Mouse (Mus musculus): ENCODE results near the gene Eri3. TPM values are rescaled to one million over a fixed set of nuclear protein-coding genes. Genes with fewer than 3 reads are reported as not detected.

Eri3 gene
- polyA plus RNA-seq, 1 experiment, result 76.7 TPM

DNA sequence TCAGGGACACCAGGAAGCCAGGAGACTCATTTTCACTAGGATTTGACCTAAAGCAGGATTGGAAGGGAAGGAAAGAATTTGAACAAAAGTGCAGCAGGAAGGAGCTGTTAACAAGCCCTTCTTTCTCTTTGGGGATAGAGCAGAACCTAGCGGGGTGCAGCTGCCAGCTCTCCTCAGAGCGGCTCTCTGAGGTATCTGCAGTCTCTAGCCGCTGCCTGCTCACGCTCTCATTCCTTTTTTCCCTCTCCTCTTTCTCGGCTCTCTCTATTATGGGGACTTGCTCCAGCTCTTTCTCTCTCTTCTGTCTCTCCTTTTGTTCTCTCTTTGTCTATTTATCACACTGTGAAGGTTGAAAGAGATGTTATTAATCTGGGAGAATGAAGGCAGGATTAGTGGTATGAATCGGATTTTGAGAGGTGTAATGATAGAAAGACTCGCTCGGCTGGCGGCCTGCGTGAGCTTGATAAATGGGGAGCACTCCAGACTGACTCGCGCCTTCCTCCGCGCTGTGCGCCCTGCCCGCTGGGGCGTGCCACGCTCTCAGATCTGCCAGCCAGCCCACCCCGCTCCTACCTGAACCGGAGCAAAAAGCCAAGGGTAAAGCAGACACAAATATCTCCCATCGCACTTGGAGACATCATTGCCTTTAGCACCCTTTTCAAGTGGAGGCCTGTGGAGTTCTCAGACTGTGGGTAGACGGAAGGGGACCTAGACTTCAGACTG is 86.9 kb downstream of the Eri3 start:
- no peaks in the 10 kb centered on the region for H3K36me3 ChIP-seq (ENCODE audit: control insufficient read depth, insufficient read depth, low read length)
- H3K27me3 ChIP-seq (ENCODE audit: control insufficient read depth, insufficient read depth, low read length), result no peaks in the 10 kb centered on the region
- H3K4me3 ChIP-seq (ENCODE audit: control insufficient read depth, low read depth, low read length), result no peak overlapping the region
- H3K27ac ChIP-seq (ENCODE audit: control insufficient read depth, insufficient read depth, low read depth, low read length), result no peak overlapping the region
- TF ChIP-seq CTCF (IDR thresholded peaks at IDR 0.05; ENCODE audit: control insufficient read depth, insufficient read depth, insufficient replicate concordance, low read depth, low read length) (no peak), POLR2A (IDR thresholded peaks at IDR 0.05; ENCODE audit: control insufficient read depth, low read depth, low read length) (no peak)
- peaks cover 4% of the 10 kb centered on the region; the same call in 1 of the 2 replicates for H3K4me1 ChIP-seq (ENCODE audit: control insufficient read depth, insufficient read depth, low read length)

DNA sequence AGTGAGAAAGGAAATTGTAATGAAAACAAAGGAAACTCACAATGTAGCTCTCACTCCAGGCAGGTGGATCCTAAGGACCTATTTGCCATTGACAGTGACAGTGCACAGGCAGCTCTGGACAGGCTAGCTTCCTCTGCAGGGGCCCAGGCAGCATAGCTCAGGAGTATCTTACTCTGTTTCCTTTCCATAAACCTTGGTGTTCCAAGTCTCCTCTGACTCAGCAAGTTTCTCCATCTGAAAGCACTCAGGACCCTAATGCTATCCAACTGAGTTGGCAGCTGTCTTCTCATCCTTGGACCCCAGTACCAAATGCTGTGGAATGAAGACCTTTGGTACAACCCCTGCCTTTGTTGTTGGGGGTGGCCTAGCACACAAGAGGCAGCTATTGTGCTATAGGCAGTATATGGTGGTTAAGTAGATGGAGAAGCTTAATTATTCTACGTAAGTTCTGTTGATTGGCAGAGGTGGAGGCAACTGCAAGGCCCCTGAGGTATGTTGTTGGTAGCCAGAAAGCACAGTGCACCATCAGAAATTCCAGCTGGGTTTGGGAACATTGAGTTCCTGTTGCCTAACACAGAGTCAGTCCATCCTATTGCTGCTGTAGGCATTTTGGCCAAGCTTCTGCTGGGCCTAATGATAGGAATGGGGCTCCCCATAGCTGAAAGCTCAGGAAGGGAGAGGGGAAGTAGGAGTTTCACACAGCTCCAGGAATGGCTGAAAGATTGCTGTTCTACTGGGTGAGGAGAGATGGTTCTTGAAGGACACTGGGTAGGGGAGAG is 90.9 kb downstream of the Eri3 start:
- H3K36me3 ChIP-seq (ENCODE audit: control insufficient read depth, insufficient read depth, low read length), result no peaks in the 10 kb centered on the region; the same call in 1 of the 2 replicates
- no peaks in the 10 kb centered on the region for H3K4me1 ChIP-seq (ENCODE audit: control insufficient read depth, insufficient read depth, low read length)
- H3K4me3 ChIP-seq (ENCODE audit: control insufficient read depth, low read depth, low read length), result no peak overlapping the region
- no peak overlapping the region for H3K27ac ChIP-seq (ENCODE audit: control insufficient read depth, insufficient read depth, low read depth, low read length)
- H3K27me3 ChIP-seq (ENCODE audit: control insufficient read depth, insufficient read depth, low read length), result no peaks in the 10 kb centered on the region
- TF ChIP-seq POLR2A (IDR thresholded peaks at IDR 0.05; ENCODE audit: control insufficient read depth, low read depth, low read length), result no peak

DNA sequence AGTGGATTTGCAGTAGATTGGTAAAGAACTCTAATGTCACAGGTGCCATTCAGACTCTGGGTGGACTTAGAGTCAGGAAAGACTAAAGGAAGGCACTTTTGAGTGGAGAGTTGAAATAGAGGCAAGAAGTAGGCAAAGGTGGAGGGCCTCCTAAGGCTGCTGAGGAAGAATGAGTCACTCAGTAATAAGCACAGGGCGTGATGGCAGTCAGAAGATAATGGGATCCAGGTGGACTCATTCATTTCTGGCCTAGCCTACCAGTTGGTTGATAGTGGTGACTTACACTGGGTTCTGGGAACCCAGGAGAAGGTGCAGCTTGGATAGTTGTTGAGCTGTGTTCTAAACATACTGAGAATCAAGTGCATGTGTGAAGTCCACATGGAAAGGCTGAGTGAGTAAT is 91.6 kb downstream of the Eri3 start:
- no peak for TF ChIP-seq CTCF (IDR thresholded peaks at IDR 0.05; ENCODE audit: control insufficient read depth, insufficient read depth, insufficient replicate concordance, low read depth, low read length)
- no peak for TF ChIP-seq POLR2A (IDR thresholded peaks at IDR 0.05; ENCODE audit: control insufficient read depth, low read depth, low read length)
- Histone ChIP-seq H3K27ac (ENCODE audit: control insufficient read depth, insufficient read depth, low read depth, low read length) (no peak overlapping the region), H3K4me3 (ENCODE audit: control insufficient read depth, low read depth, low read length) (no peak overlapping the region), H3K36me3 (ENCODE audit: control insufficient read depth, insufficient read depth, low read length) (no peaks in the 10 kb centered on the region; the same call in 1 of the 2 replicates), H3K27me3 (ENCODE audit: control insufficient read depth, insufficient read depth, low read length) (no peaks in the 10 kb centered on the region), H3K4me1 (ENCODE audit: control insufficient read depth, insufficient read depth, low read length) (no peaks in the 10 kb centered on the region)

DNA sequence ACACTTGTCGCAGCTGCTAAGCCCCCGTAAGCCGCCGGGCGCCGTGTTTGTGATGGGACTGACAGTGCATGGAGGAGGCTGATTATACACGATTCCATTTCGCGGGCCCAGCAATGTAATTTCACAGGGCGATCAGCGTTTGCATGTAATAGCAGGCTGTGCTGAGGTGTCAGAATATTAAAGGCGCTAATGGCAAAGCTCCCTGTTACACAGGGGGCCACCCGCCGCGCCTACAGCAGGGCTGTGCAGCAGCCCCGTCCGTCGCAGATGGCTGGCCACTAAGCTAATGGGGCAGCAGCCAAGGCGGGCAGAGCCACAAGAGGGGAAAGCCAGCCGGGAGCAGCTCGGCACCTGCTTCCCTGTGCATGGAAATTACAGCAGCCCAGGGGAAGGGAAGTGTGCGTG is 94.9 kb downstream of the Eri3 start:
- Histone ChIP-seq H3K36me3 (ENCODE audit: control insufficient read depth, insufficient read depth, low read length) (no peaks in the 10 kb centered on the region; the same call in 1 of the 2 replicates), H3K4me1 (ENCODE audit: control insufficient read depth, insufficient read depth, low read length) (no peaks in the 10 kb centered on the region), H3K27me3 (ENCODE audit: control insufficient read depth, insufficient read depth, low read length) (no peaks in the 10 kb centered on the region), H3K4me3 (ENCODE audit: control insufficient read depth, low read depth, low read length) (no peak overlapping the region), H3K27ac (ENCODE audit: control insufficient read depth, insufficient read depth, low read depth, low read length) (no peak overlapping the region)
- TF ChIP-seq POLR2A (IDR thresholded peaks at IDR 0.05; ENCODE audit: control insufficient read depth, low read depth, low read length), result no peak
- TF ChIP-seq CTCF (IDR thresholded peaks at IDR 0.05; ENCODE audit: control insufficient read depth, insufficient read depth, insufficient replicate concordance, low read depth, low read length), result no peak

DNA sequence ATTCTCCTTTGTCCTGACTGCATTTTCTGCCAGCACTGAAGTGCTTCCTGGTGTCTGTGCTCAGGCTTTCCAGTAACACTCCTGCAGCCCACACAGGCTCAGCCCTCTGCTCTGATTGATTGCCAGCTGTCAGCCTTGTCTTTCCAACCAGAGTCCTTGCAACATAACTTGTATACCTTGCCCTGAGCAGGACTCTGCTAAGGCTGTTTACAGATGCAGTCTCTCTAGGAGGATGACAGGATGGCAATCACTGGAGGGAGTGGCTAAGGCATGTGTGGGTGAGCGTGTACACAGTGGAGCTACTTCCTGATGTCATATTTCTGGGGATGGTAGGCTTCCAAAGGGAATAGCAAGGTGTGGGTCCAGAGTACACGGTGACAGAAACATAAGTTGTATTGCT is 95.7 kb downstream of the Eri3 start:
- TF ChIP-seq CTCF (IDR thresholded peaks at IDR 0.05; ENCODE audit: control insufficient read depth, insufficient read depth, insufficient replicate concordance, low read depth, low read length), result no peak
- no peak for TF ChIP-seq POLR2A (IDR thresholded peaks at IDR 0.05; ENCODE audit: control insufficient read depth, low read depth, low read length)
- H3K27me3 ChIP-seq (ENCODE audit: control insufficient read depth, insufficient read depth, low read length), result no peaks in the 10 kb centered on the region
- H3K4me1 ChIP-seq (ENCODE audit: control insufficient read depth, insufficient read depth, low read length), result no peaks in the 10 kb centered on the region
- no peak overlapping the region for H3K4me3 ChIP-seq (ENCODE audit: control insufficient read depth, low read depth, low read length)
- no peaks in the 10 kb centered on the region; the same call in 1 of the 2 replicates for H3K36me3 ChIP-seq (ENCODE audit: control insufficient read depth, insufficient read depth, low read length)
- no peak overlapping the region for H3K27ac ChIP-seq (ENCODE audit: control insufficient read depth, insufficient read depth, low read depth, low read length)

DNA sequence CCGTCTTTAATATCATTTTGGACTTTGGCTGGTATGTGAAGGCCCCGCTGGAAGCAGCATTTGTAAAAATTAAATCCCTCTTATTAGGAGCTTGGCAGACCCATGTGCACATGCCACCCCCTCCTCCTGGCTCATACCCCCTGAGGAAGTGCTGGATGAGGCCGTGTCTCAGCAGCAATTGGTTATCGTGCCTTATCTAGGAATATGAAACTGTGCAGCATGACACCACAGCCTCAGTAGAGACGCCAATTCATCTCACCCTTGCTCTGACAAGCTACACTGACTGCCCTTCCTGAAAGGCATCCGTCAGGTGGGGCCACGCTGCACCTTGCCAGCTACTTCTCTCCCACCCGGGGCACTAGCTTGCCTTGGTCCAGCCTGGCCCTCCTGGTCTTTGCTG is 96.3 kb downstream of the Eri3 start:
- no peaks in the 10 kb centered on the region for H3K27me3 ChIP-seq (ENCODE audit: control insufficient read depth, insufficient read depth, low read length)
- H3K4me3 ChIP-seq (ENCODE audit: control insufficient read depth, low read depth, low read length), result no peak overlapping the region
- no peaks in the 10 kb centered on the region; the same call in 1 of the 2 replicates for H3K36me3 ChIP-seq (ENCODE audit: control insufficient read depth, insufficient read depth, low read length)
- no peak for TF ChIP-seq POLR2A (IDR thresholded peaks at IDR 0.05; ENCODE audit: control insufficient read depth, low read depth, low read length)
- TF ChIP-seq CTCF (IDR thresholded peaks at IDR 0.05; ENCODE audit: control insufficient read depth, insufficient read depth, insufficient replicate concordance, low read depth, low read length), result no peak
- H3K27ac ChIP-seq (ENCODE audit: control insufficient read depth, insufficient read depth, low read depth, low read length), result no peak overlapping the region
- no peaks in the 10 kb centered on the region for H3K4me1 ChIP-seq (ENCODE audit: control insufficient read depth, insufficient read depth, low read length)

DNA sequence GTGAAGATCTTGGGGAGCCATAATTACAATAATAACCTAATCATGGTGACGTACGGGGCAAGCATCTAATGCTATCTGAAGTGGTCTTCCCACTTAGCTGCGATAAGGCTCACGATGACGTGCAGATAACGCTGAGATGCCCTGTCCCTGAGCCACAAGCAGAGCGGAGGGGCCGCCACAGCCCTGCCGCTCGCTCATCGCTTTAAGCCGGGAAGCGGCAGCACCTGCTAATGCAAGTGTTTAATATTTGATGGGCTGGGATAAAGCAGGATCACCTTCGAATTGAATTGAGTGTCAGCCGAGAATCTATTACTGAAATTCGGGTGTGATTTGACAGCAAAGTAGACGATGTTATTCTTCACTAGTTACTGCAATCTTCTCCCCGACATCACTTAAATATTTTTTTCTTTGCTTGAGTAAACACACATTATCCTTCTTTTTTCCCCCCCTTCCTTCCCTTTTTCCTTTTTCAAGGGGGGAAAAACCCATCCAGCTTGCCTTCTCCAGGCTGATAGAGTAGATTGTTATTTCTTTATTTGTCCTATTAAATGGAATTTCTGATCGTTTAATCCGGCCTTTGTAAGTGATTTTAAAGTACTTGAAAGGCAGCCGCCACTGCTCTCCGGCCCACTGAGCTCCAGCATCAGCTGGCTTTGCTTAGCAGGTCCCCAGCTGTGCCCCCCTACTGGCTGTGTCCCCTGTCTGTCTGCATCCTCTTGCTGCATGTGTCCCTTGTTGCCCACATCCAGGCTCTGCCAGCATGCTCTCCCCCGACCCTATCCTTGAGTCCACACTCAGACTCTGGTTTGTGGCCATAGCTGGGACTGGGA is 97.0 kb downstream of the Eri3 start:
- TF ChIP-seq CTCF (IDR thresholded peaks at IDR 0.05; ENCODE audit: control insufficient read depth, insufficient read depth, insufficient replicate concordance, low read depth, low read length) (no peak), POLR2A (IDR thresholded peaks at IDR 0.05; ENCODE audit: control insufficient read depth, low read depth, low read length) (no peak)
- H3K4me1 ChIP-seq (ENCODE audit: control insufficient read depth, insufficient read depth, low read length), result no peaks in the 10 kb centered on the region
- no peaks in the 10 kb centered on the region for H3K27me3 ChIP-seq (ENCODE audit: control insufficient read depth, insufficient read depth, low read length)
- H3K36me3 ChIP-seq (ENCODE audit: control insufficient read depth, insufficient read depth, low read length), result no peaks in the 10 kb centered on the region; the same call in 1 of the 2 replicates
- no peak overlapping the region for H3K4me3 ChIP-seq (ENCODE audit: control insufficient read depth, low read depth, low read length)
- no peak overlapping the region for H3K27ac ChIP-seq (ENCODE audit: control insufficient read depth, insufficient read depth, low read depth, low read length)
